Mouse (Mus musculus) retina, postnatal 7 days (tissue): ENCODE measurements around the gene Maml2.
"Not testable (repeated sequence)": the region's sequence is repeated elsewhere in the genome, so short reads cannot be mapped to it uniquely, and the experiment has no call there.

Experiments
- DNase-seq: peaks from one replicate; pipeline ENCODE4 v3.0.0-alpha.2; 2012; ENCODE audit warnings: low read depth, low spot score

Maml2 gene

DNA sequence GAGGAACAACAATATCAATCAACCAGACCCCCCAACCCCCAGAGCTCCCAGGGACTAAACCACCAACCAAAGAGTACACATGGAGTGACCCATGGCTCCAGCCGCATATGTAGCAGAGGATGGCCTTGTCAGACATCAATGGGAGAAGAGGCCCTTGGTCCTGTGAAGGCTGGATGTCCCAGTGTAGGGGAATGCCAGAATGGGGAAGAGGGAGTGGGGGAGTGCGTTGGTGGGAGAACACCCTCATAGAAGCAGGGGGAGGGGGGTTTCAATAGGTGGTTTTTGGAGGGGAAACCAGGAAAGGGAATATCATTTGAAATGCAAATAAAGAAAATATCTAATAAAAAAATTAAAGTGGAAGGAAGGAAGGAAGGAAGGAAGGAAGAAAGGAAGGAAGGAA lies 418.1 kb downstream of the Maml2 start:
- DNase-seq, result not testable (repeated sequence)

DNA sequence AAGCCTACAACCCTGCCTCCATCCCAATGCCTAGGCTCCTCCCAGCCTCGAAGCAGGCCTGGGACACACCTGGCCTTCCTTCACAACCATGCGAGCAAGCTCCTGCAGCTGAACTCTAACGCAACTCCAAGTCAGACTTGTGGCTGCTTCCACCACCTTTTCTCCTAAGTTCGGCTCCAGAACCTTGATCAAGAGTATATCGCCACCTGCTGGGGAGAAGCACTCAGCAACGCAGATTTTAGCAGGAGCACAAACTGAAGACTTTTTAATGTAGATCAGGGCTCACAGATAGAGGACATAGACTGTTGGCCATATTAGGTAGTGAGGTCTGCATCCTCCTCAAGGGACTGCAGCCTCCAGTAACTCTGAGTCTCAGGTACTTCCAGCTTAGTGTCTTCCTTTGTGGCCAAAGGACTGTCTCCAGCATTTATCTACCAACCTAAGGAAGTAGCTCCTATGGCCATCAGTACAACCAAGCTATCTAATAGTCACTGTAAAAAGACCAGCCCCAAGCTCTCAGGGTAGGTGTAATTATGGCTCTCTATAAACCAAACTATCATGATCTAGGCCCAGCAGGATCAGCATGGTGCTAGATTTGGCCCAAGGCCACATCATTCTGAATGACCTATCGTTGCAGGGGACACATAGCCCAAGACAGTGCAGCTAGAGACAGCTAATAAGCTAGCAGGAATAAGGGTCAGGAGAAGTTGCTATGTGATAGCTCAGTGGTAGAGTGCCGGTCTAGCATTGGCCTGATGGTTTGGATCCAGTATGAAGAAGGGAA lies 418.8 kb downstream of the Maml2 start:
- peak; percentile 53 for DNase-seq

DNA sequence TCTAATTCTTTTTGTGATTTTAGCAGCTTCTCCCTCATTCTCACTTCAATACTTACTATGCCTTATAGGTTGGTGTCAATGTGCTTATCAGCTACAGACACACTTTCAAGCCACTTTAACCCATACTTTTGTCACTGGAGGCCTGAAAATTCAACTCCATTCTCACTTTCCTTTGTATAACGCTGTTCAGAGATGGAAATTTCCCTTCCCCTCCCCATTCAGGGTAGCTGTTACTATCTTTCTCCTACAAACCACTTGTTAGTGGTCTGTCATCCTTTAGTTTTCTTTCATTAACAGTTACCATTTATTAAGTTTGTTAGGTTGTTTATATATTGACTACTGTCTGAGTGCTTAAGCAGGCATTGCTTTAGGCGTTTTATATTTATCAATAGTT lies 450.6 kb downstream of the Maml2 start, which contains the start of gene Mtmr2:
TSS of gene Mtmr2 (plus strand) at position 7 of the 394 bp plus-strand sequence.
- DNase-seq, result no peak

DNA sequence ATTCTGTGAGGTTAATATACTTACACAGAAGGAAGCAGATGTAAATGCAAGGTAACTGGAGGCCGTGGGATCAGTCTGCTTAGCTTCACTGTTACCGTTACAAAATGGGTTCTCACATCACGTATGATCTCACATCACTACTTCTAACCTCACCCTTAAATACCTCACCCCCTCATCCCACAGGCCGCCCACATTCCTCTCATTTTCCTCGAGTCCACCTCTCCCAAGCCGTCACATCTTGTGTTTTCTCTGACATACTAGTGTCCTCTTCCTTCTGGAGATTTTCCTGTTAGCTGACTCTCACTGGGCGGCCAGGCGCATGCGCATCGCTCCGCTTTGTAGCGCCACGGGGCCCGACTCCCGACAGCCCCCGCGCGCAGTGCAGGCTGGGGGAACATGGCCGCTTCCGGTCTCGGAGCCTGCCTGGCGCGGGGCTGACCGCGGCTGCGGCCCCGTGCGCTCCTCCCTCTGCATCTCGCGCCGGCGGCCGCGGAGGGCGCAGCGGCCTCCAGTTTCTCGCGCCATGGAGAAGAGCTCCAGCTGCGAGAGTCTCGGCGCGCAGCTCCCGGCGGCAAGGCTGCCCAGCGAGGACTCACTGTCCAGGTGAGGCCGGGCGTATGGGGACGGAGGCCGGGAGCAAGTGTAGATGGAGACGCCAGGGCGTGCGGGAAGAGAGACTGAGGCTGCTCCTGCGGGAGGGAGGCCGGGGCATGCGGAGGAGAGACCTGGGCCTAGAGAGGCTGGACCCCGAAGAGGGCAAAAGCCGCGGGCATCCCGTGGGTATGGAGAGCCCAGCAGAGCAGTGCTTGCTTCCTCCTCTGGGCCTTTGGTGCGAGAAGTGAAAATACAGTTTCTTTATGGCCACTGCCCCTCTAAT lies 451.3 kb downstream of the Maml2 start:
- DNase-seq, result peak; percentile 92

DNA sequence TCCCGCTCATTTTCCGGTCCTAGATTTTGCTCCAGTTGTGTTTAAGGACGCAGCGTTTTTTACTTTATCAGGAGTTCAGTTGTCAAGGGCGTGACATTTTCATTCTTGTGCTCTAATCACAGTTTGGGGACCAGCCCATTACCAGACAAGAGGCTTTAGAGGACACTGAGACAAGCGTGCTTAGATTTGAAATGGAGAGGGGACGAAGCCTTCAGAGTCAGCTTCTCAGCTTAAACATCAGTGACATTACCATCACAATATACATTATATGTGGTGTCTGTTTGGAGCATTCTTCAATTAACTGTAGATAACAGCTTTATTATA lies 451.9 kb downstream of the Maml2 start:
- DNase-seq, result no peak

DNA sequence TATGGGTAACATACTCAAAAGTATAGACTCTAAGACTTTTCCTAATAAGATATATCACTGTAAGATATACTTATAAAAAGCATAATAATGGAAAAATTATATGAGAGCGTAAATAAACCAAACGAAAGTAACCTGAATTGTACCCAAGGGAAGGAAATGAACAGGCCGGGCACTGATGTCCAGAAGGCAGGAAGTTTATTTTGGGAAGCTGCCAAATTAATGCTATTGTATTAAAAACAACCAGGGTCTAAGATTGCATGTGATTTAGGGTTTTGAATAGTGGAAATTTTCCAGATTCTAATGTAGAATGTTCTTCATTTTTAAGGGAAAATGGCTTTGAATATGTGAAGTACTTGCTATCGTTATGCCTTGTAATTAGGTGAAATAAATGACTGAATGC lies 454.8 kb downstream of the Maml2 start:
- no peak for DNase-seq
